Mouse (Mus musculus) neural tube, embryonic 13.5 days (tissue): ENCODE measurements around the gene Rbbp6. TPM values are rescaled to one million over a fixed set of nuclear protein-coding genes. Genes with fewer than 3 reads are reported as not detected.
A peak's percentile ranks its signal among the peaks of the same experiment; 100 is the strongest.

Source experiments
- ATAC-seq: fragments of 200-750 bp; cut with Nextera tagmentation; 2 replicates; pipeline ENCODE4 v1.8.0; 2017; ENCODE audit warnings: low read depth, mild to moderate bottlenecking, moderate TSS enrichment, moderate library complexity
- H3K27ac ChIP-seq: fragments of 300-500 bp; sonication (generic); replicated peaks from 2 replicates; pipeline ENCODE4 v1.5.1; 2015; ENCODE audit warnings: moderate library complexity, mild to moderate bottlenecking, inconsistent platforms
- H3K27me3 ChIP-seq: fragments of 300-500 bp; sonication (generic); 2 replicates; pipeline ENCODE4 v1.6.1; 2015; ENCODE audit warnings: mild to moderate bottlenecking, inconsistent platforms
- H3K36me3 ChIP-seq: fragments of 300-500 bp; sonication (generic); 2 replicates; pipeline ENCODE4 v1.6.1; 2015; ENCODE audit warnings: mild to moderate bottlenecking, inconsistent platforms
- H3K4me1 ChIP-seq: fragments of 300-500 bp; sonication (generic); replicated peaks from 2 replicates; pipeline ENCODE4 v1.6.1; 2015; ENCODE audit warnings: inconsistent platforms
- H3K4me2 ChIP-seq: fragments of 300-500 bp; sonication (generic); 2 replicates; pipeline ENCODE4 v1.6.1; 2015; ENCODE audit warnings: inconsistent platforms, mild to moderate bottlenecking, moderate library complexity
- H3K4me3 ChIP-seq: fragments of 300-500 bp; sonication (generic); 2 replicates; pipeline ENCODE4 v1.5.1; 2015; ENCODE audit warnings: mild to moderate bottlenecking, inconsistent platforms
- H3K9ac ChIP-seq: fragments of 300-500 bp; sonication (generic); 2 replicates; pipeline ENCODE4 v1.6.1; 2015; ENCODE audit warnings: moderate library complexity, mild to moderate bottlenecking, inconsistent platforms
- H3K9me3 ChIP-seq: fragments of 300-500 bp; sonication (generic); 2 replicates; pipeline ENCODE4 v1.6.1; 2016; ENCODE audit warnings: inconsistent platforms
- WGBS: fragments of 180-500 bp; shearing (Covaris S2); methylation state at CpG from one replicate; pipeline ENCODE4 v1.1.7; 2015; 5-methylcytosine and 5-hydroxymethylcytosine counted together
- polyA plus RNA-seq: library from polyadenylated mRNA; unstranded; fragments of >200 nt; fragmentation: Nextera tagmentation; extraction: Ambion mirVana; gene quantifications from 2 replicates; pipeline ENCODE4 v1.2.1, GENCODE M21; 2015

The Rbbp6 gene
- polyA plus RNA-seq, 1 experiment from 2014 or later, result 31.1 TPM

DNA sequence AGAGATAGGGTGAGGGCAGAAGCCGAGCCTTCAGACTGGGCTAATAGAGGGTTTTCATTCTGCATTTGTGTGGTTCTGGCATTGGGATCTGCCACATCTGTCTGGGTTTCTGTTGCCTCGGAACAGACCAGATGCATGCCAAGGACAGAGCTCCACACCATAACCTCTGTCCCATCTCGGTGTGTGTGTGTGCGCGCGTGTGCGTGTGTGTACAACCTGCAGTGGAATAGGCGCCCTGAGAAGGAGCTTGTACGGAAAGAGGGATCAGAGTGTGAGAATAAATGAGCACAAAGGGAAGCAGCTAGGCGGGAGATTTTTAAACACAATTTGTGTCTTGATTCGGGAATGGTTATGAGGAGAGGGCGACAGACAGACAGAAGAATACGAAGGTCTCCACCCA lies 64.8 kb downstream of the Rbbp6 start:
- Histone ChIP-seq H3K4me2 (peak overlapping the region; percentile 73), H3K4me3 (peak overlapping the region; percentile 42), H3K9me3 (no peaks in the 10 kb centered on the region), H3K36me3 (no peaks in the 10 kb centered on the region), H3K9ac (peak overlapping the region; percentile 70), H3K4me1 (peaks cover 24% of the 10 kb centered on the region), H3K27me3 (0 out of 2 replicates have a peak, but pooled peaks cover 5% of the 10 kb centered on the region), H3K27ac (peak overlapping the region; percentile 90)
- ATAC-seq, result peak; percentile 37; the same call in 1 of the 2 replicates
- 12% methylated on average over 13 of the region's 13 CpGs for WGBS

GRCm38 (mm10) chr7:123030709-123031181 lies 65.3 kb downstream of the Rbbp6 start:
- 0% methylated on average over 20 of the region's 21 CpGs for WGBS
- ATAC-seq, result peak; percentile 88
- peak overlapping the region; percentile 42 for H3K4me3 ChIP-seq
- H3K4me1 ChIP-seq, result peaks cover 24% of the 10 kb centered on the region
- no peaks in the 10 kb centered on the region for H3K36me3 ChIP-seq
- 0 out of 2 replicates have a peak, but pooled peaks cover 5% of the 10 kb centered on the region for H3K27me3 ChIP-seq
- peak overlapping the region; percentile 90 for H3K27ac ChIP-seq
- H3K9ac ChIP-seq, result peak overlapping the region; percentile 70
- no peaks in the 10 kb centered on the region for H3K9me3 ChIP-seq
- H3K4me2 ChIP-seq, result peak overlapping the region; percentile 73

DNA sequence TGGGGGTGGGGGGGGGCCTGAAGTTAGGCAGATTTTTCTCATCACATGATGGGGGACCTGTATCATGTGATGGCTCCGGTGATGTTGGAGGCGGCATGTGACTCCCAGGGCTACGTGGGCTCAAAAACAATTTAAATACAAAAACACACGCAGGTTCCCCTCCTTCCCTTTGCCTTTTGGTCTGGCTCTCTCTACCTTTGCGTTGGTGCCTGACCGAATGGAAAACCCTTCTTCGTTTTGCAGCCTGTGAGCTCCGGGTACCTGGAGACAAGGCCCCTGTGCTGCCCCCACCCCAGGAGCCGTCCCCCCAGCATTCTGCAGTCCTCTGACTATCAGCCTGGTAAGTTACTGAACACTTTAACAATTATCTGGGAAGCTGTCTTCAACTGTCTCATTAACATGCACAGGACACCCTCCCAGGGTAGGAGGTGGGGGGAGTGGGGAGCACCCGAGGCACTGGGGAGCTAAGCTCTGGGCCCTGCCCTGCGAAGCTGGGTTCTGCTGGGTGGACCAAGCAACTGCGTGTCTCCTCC lies 65.8 kb downstream of the Rbbp6 start:
- Histone ChIP-seq H3K4me3 (peak overlapping the region; percentile 42), H3K27ac (peak overlapping the region; percentile 90), H3K4me1 (peaks cover 24% of the 10 kb centered on the region), H3K27me3 (0 out of 2 replicates have a peak, but pooled peaks cover 2% of the 10 kb centered on the region), H3K9me3 (no peaks in the 10 kb centered on the region), H3K36me3 (no peaks in the 10 kb centered on the region), H3K4me2 (peak overlapping the region; percentile 73), H3K9ac (peak overlapping the region; percentile 70)
- 2% methylated on average over 12 of the region's 12 CpGs for WGBS
- peak; percentile 75 for ATAC-seq

DNA sequence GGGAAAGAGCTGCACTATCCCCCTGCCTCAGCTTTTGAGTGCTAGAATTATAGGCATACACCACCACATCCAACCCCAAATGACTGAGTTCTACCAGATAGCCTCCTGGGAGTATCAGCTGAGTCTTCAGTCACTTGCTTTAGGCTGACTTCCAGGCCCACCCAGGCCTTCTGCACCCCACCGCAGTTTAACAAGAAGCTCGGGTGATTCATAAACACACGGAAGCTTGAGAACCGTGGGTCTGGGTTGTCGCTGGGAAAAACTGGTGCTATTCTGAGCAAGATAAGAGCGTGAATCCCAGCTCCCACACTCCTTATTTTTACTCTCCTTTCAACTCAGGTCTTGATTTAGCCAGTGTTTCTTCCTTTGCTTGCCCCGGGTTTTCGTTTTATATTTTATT lies 69.8 kb downstream of the Rbbp6 start:
- no peaks in the 10 kb centered on the region for H3K9me3 ChIP-seq
- H3K4me2 ChIP-seq, result no peak overlapping the region
- H3K36me3 ChIP-seq, result no peaks in the 10 kb centered on the region
- 87% methylated on average over 8 of the region's 8 CpGs for WGBS
- no peak overlapping the region for H3K4me3 ChIP-seq
- H3K27ac ChIP-seq, result no peak overlapping the region
- H3K9ac ChIP-seq, result no peak overlapping the region
- no peak for ATAC-seq
- no peaks in the 10 kb centered on the region for H3K27me3 ChIP-seq
- peaks cover 18% of the 10 kb centered on the region for H3K4me1 ChIP-seq

- Histone ChIP-seq H3K36me3 (no peaks in the 10 kb centered on the region), H3K4me1 (no peaks in the 10 kb centered on the region; the same call in 1 of the 2 replicates), H3K4me3 (no peak overlapping the region), H3K4me2 (no peak overlapping the region), H3K27ac (no peak overlapping the region), H3K9ac (no peak overlapping the region), H3K27me3 (no peaks in the 10 kb centered on the region), H3K9me3 (no peaks in the 10 kb centered on the region)
- no peak for ATAC-seq
Measured at GRCm38 (mm10) chr7:123039302-123039701, 73.8 kb downstream of the Rbbp6 start.

DNA sequence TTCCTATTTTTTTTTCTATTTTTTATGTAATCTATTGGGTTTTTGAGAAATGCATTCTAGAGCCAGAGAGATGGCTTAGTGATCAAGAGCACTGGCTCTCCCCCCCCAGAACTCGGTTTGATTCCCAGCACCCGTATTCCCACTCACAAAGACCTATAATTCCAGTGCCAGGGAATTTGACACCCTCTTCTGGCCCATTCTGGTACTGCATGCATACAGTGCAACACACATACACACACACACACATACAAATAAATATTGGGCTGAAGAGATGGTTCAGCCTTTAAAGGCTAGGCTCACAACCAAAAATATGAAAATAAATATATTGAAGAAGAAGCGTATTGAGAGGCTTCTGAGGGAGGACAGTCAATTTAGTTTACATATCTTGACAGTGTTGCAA lies 79.7 kb downstream of the Rbbp6 start:
- Histone ChIP-seq H3K36me3 (no peaks in the 10 kb centered on the region), H3K27ac (no peak overlapping the region), H3K4me1 (no peaks in the 10 kb centered on the region; the same call in 1 of the 2 replicates), H3K4me3 (no peak overlapping the region), H3K27me3 (no peaks in the 10 kb centered on the region), H3K9me3 (no peaks in the 10 kb centered on the region), H3K9ac (no peak overlapping the region), H3K4me2 (no peak overlapping the region)
- 94% methylated on average over 3 of the region's 3 CpGs for WGBS
- ATAC-seq, result no peak

GRCm38 (mm10) chr7:123046473-123047091 lies 81.1 kb downstream of the Rbbp6 start:
- no peaks in the 10 kb centered on the region for H3K36me3 ChIP-seq
- H3K9me3 ChIP-seq, result no peaks in the 10 kb centered on the region
- no peak overlapping the region for H3K27ac ChIP-seq
- WGBS, result 75% methylated on average over 13 of the region's 13 CpGs
- no peak overlapping the region for H3K4me3 ChIP-seq
- H3K9ac ChIP-seq, result no peak overlapping the region
- H3K4me1 ChIP-seq, result no peaks in the 10 kb centered on the region; the same call in 1 of the 2 replicates
- H3K27me3 ChIP-seq, result no peaks in the 10 kb centered on the region
- no peak for ATAC-seq
- no peak overlapping the region for H3K4me2 ChIP-seq

Other genes starting within 250 kb of the Rbbp6 start
- 43.0 and 47.1 TPM in 2 replicates for gene Tnrc6a, start 158.2 kb downstream of the Rbbp6 start, polyA plus RNA-seq
- gene Slc5a11, start 249.1 kb downstream of the Rbbp6 start, polyA plus RNA-seq, result 0.77 TPM in 1 of 2 replicates, not detected in the other